Mouse (Mus musculus) CH12F3 (cell line): Measurements from ENCODE around the gene Kmt5a.
"Not testable (repeated sequence)": the region's sequence is repeated elsewhere in the genome, so short reads cannot be mapped to it uniquely, and the experiment has no call there.

Experiments
- in situ Hi-C: fragments of 300-500 bp; cut with MboI; formaldehyde crosslinking; loops from 2 replicates; pipeline ENCODE4 v1.14.3; 2020; ENCODE audit warnings: low sequenced_read_pairs

Kmt5a gene

GRCm38 (mm10) chr5:124482436-124482965 is 42.8 kb downstream of the Kmt5a start:
- in situ Hi-C loops, result no loop called here

DNA sequence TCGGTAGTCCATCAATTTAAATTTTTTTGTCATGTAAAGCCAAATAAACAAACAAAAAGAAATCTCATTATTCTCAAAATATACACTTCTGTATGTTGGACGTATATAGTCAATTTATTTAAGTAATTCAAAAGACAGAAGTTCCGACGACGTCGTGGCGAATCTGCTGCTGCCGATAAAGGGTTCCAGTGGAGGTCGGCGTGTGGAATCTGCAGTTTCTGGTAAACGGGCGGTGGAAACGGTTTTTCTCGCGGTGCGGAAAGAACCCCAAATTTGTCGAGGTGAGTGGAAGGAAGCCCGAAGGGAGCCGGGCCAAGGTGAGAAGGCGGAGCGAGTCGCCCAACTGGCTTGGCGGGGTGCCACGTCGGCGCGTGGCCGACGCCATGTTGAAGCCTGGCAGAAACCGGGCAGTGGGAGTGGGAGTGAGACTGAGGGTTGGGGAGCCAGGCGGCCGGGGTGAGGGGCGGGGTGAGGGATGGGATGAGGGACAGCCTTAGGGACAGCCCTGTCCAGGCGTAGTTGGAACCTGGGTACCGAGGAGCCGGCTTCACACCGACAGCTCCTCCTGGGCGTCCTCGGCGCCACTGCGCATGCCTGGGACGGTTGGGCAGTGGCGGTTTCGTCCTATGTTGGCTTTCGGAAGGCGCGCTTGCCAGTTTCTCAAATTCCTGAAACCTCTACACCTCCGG is 43.4 kb downstream of the Kmt5a start, which contains the start of gene Snrnp35:
TSS of gene Snrnp35 (plus strand) at position 169 of the 689 bp plus-strand sequence.
- in situ Hi-C loops, result no loop called here

- in situ Hi-C loops, result no loop called here
Measured at GRCm38 (mm10) chr5:124483655-124484396, 44.1 kb downstream of the Kmt5a start.

- in situ Hi-C loops, result no loop called here
Measured at GRCm38 (mm10) chr5:124485654-124486053, 45.9 kb downstream of the Kmt5a start.

GRCm38 (mm10) chr5:124488885-124489284 is 49.2 kb downstream of the Kmt5a start:
- in situ Hi-C loops, result no loop called here

DNA sequence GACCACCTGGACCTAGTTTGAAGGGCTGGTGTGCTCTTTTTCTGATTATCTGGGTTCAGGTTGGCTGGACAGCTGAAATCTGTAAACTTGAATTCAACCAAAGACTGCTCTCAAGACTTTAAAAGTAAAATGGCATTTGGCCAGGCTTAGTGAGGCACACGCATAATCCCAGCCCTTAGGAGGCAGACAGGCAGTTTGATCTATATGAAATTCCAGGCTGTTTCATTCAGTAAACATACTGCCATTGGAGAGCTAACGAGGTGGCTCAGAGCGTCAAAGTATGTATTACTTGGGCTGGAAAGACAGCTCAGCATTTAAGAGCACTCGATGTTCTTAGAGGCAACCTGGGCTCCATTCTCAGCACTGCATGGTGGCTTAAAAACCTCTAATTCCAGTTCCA is 52.0 kb downstream of the Kmt5a start:
- in situ Hi-C loops, result no loop called here

DNA sequence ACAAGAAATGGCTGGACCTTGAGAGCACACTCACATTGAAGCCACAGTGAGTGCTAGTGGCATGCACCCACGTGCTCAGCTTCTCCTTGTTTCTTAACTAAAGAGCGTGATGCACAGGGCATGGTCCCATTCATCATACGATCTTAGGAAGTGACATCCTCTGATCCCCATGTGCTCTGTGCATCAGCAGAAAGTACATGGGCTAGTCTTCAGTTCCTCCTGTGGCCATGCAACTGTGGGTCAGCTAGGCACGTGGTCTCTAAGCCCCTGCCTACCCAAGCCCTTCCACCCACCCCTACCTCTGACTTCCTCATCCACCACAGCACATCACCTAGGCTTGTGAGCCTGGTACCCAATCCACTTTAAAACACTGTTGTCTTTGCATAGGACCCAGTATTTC is 52.9 kb downstream of the Kmt5a start:
- in situ Hi-C loops, result no loop called here

GRCm38 (mm10) chr5:124493455-124493854 is 53.7 kb downstream of the Kmt5a start:
- in situ Hi-C loops, result no loop called here

- in situ Hi-C loops, result no loop called here
Measured at GRCm38 (mm10) chr5:124495547-124495946, 55.8 kb downstream of the Kmt5a start.

DNA sequence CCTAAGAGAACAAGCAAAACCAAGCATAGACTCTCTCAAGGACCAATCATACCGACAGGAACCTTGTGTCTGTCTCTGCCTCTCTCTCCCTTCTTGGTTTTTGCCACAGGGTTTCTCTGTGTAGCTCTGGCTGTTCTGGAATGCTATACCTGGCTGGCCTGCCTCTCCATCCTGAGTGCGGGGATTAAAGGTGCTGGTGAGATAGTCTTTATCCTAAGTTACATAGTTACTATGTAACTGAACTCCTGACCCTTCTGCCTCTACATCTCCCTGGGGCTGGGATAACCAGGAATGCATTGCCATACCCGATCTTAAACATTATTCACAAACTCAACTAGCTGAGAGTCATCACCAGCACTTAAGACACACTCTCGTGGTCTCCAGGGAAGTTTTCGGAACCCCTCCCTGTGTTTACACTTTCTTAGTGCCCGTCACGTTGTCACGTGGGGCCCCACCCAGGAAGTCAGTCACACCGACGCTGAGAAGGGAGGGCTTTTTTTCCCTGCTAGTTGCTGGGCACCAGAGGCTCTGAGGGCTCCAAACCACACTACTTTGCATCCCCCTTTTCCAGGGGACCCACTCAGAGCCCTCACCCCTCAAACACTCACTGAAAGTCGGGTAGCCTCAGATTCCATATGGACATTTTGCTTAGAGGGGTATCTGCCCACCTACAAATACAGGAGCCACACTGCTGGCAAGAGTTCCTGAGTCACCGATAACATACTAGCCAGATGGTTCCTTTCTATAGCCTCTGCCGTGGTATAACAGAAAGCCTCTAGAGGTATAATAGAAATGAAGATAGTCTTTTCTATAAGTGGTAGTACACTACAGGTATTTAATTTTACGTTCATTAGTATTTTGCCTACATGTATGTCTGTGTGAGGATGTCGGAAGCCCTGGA is 57.1 kb downstream of the Kmt5a start:
- in situ Hi-C loops, result no loop called here

DNA sequence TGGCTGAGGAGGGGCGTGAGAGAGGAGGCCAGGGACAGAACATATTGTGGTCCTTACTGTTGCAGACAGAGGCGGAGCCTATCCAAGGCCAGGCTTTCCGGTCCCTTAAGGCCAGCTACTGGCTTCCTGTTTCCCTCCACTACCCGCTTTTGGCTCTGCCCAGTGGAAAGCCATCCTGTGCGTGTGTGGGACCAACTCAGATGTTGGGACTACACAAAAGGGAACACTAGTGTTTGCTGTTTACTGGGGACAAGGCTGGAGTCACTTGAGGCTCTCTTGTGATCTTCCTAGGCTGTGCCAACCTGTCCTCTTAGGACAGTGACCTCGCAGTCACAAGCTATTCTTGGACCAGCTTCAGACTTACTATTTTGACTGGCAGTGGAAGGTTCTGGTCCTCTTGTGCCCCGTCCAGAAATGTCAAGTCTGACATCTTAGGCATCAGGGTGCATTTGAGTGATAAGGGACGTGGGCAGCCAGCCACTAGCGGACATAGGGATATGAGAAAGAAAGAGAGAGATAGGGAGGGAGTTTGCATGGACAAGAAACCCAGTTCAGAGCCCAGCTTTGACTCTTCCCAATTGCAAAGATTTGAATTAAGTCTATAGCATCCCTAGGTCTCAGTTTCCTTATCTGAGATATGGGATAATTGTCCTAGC is 58.6 kb downstream of the Kmt5a start:
- in situ Hi-C loops, result no loop called here

DNA sequence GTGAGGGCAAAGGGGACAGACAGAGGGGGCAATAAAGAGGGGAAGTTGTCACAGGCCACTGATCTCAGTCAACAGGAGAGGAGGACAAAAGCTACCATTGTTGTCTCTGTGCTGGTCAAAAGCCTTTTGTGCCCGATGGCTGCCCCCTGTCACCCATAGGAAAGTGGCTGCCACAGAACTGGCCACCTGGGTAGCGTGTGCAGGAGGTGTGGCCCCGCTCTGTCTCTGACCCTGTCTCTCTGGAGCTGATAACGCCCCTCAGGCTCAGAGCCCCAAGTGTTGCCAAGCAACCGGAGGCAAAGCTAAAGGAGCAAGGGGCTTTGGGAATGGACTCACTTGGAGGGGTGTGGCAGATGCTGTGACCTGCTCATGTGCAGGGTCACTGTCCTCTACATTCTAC is 59.3 kb downstream of the Kmt5a start:
- in situ Hi-C loops, result no loop called here

DNA sequence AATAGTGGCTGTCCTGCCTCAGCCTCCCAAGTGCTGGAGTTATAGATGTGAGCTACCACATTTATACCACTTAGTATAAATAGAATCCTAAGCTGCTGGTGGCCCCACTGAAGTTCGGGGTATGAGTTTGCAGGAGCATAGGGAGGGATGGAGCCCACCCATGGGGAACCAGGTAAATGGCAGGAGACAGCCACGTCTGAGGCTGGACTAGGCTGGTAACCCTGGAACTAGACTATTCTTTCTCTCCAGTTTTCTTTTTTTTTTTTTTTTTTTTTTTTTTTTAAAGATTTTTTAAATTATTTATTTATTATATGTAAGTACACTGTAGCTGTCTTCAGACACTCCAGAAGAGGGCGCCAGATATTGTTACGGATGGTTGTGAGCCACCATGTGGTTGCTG is 60.3 kb downstream of the Kmt5a start:
- in situ Hi-C loops, result not testable (repeated sequence)

DNA sequence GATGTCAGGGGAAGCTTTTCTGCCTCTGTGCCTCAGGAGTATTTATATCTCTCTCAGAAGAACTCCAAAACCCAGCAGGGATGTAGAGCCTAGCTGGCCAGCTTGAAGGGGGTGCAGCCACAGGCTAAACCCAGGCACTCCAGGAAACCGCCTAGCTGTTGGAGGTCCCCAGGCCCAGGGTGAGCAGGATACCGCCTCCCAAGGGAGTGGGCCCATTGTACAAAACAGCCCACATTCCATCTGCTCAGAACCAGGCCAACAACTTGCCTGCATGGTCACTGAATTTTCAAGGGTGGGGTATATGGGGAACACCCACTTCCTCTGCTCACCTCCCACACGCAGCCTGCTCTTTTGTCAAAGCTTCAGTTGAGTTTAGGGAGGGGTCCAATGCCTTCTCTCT is 60.8 kb downstream of the Kmt5a start:
- in situ Hi-C loops, result no loop called here

DNA sequence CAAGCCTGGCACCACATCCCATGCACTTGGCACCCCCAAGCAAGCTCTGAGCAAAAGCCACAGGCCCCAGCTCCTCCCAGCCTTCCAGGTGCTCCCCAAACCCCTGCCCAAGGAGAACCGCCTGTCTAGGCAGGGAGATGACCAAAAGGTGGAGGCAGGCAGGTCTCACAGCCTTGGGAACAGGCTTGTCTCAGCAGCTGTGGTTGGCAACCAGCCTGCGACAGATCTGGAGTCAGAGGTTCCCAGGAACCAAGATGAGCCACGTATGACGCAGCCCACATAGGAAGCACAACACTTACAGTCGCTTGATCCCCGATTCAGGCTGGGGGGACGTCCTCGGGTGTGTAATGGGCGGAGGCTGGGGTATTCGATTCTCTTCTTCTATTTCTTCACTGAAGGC is 61.8 kb downstream of the Kmt5a start:
- in situ Hi-C loops, result no loop called here

GRCm38 (mm10) chr5:124503742-124504141 is 64.0 kb downstream of the Kmt5a start:
- in situ Hi-C loops, result no loop called here

- in situ Hi-C loops, result no loop called here
Measured at GRCm38 (mm10) chr5:124505235-124505634, 65.5 kb downstream of the Kmt5a start.

DNA sequence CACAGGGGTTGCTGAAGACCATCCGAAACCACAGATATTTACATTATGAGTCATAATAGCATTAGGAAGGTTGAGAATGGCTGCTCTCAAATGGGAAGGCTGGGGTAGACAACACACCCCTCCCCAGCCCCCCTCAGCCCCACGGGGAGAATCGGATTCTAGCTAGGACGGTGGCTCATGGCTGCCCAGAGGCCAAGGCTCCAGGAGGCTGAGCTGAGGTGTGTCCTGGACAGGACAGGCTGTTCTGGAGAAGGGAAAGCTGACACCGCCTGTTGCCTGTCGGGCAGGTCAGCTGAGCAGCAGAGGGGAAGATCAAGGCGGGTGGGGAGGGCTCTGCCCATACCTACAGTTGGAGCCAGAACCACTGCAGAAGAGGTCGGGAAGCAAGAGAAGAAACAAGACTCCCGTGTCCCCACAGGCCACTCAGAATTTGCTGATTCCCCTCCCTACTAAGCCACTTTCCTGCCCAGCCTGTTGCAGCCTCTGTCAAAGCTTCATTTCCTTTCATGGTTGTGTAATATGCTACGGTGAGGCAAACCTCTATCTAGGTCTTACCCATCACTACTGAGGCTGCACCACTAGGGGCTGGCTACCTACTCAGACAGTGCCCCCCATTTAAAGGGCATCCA is 67.1 kb downstream of the Kmt5a start:
- in situ Hi-C loops, result no loop called here

- in situ Hi-C loops, result no loop called here
Measured at GRCm38 (mm10) chr5:124509200-124509599, 69.5 kb downstream of the Kmt5a start.

DNA sequence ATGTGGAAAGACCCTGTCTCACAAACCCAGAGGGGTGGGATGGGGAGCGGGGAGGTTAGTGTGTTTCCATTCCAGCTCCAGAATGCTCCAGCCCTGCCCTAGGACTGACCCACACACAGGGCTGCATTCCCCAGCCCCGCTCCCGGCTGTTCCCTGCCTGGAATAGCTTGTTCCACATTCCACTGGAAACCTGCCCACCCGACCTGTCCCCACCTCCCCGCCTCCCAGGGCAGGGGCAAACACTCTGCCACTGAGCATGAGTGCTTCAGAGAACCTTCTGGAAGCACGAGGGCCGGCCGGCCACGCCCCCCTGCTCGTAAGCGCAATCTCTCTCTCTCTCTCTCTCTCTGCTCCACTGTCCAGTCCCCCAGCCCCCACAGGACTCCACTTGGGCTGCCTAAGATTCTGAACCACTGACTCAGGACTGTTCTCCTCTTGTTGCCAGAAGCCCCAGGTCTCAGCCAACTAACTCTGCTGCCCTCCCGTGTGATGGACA is 70.1 kb downstream of the Kmt5a start:
- in situ Hi-C loops, result no loop called here
